Mouse (Mus musculus) hindbrain, embryonic 11.5 days (tissue): ENCODE measurements around the gene Mcee. TPM values are rescaled to one million over a fixed set of nuclear protein-coding genes. Genes with fewer than 3 reads are reported as not detected.
A peak's percentile ranks its signal among the peaks of the same experiment; 100 is the strongest.

ENCODE experiments used
- ATAC-seq: fragments of 200-750 bp; cut with Nextera tagmentation; 2 replicates; pipeline ENCODE4 v1.8.0; 2017; ENCODE audit warnings: mild to moderate bottlenecking, moderate TSS enrichment, moderate library complexity; ENCODE audit not compliant: low FRiP score
- DNase-seq: peaks from one replicate; pipeline ENCODE4 v3.0.0-alpha.2; 2015; ENCODE audit warnings: low spot score
- H3K27ac ChIP-seq: fragments of 300-500 bp; sonication (generic); 2 replicates; pipeline ENCODE4 v1.5.1; 2014; ENCODE audit warnings: mild to moderate bottlenecking, low read depth, low read length
- H3K27me3 ChIP-seq: fragments of 300-500 bp; sonication (generic); 2 replicates; pipeline ENCODE4 v1.6.1; 2014; ENCODE audit warnings: mild to moderate bottlenecking, low read length, moderate library complexity, mixed read lengths; ENCODE audit not compliant: control insufficient read depth, insufficient read depth
- H3K36me3 ChIP-seq: fragments of 300-500 bp; sonication (generic); 2 replicates; pipeline ENCODE4 v1.6.1; 2014; ENCODE audit warnings: mild to moderate bottlenecking, low read length, moderate library complexity, mixed read lengths; ENCODE audit not compliant: control insufficient read depth, insufficient read depth
- H3K4me1 ChIP-seq: fragments of 300-500 bp; sonication (generic); replicated peaks from 2 replicates; pipeline ENCODE4 v1.6.1; 2014; ENCODE audit warnings: low read length, mixed read lengths; ENCODE audit not compliant: control insufficient read depth, insufficient read depth
- H3K4me2 ChIP-seq: fragments of 300-500 bp; sonication (generic); replicated peaks from 2 replicates; pipeline ENCODE4 v1.6.1; 2014; ENCODE audit warnings: mild to moderate bottlenecking, low read depth, low read length
- H3K4me3 ChIP-seq: fragments of 300-500 bp; sonication (generic); 2 replicates; pipeline ENCODE4 v1.5.1; 2014; ENCODE audit warnings: low read depth, low read length
- H3K9ac ChIP-seq: fragments of 300-500 bp; sonication (generic); 2 replicates; pipeline ENCODE4 v1.6.1; 2014; ENCODE audit warnings: low read depth, low read length
- H3K9me3 ChIP-seq: fragments of 300-500 bp; sonication (generic); 2 replicates; pipeline ENCODE4 v1.6.1; 2016; ENCODE audit warnings: low read length; ENCODE audit not compliant: control insufficient read depth
- WGBS: fragments of 180-500 bp; shearing (Covaris S2); extraction: QIAGEN DNeasy Blood & Tissue Kit; methylation state at CpG from one replicate; pipeline ENCODE4 v1.1.7; 2014; 5-methylcytosine and 5-hydroxymethylcytosine counted together
- polyA plus RNA-seq: library from polyadenylated mRNA; unstranded; fragments of >200 nt; fragmentation: Nextera tagmentation; extraction: Ambion mirVana; gene quantifications from 2 replicates; pipeline ENCODE4 v1.2.1, GENCODE M21; 2014

The Mcee gene
- polyA plus RNA-seq, 1 experiment from 2014 or later, result 37.5 TPM

DNA sequence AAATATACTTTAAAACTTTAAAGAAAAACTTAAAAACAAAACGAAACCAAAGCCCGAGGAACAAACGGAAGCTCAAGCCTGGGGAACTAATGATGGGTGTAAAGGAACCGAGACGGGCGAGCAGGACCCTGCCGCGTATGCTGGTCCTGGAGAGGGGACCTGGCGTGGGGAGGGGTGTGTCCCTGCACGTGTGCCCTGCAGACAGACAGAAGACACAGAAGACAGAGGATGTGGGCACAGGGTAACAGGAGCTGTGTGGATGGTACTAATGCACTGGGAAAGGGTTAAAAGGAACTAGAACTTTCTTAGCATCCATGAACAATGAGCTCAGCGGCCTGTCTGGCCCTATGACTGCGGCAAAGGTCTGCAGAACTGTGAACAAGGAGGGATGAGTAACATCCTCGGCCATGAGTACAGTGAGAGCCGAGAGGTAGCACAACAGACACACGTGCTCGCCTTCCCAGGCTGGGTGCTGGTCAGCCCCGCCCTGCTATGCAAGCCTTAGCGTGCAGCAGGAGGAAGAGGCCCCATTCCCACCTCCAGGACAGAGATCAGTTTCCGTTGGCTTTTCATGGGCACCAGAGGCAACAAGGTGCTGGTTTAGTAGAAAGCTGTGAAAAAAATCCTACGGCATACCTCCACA, 32.3 kb upstream of the Mcee start:
- H3K27ac ChIP-seq, result 0 out of 2 replicates have a peak overlapping the region, but pooled peaks have one; percentile 10

GRCm38 (mm10) chr7:64360586-64360945, 31.8 kb upstream of the Mcee start:
- Histone ChIP-seq H3K4me3 (no peak overlapping the region), H3K36me3 (no peaks in the 10 kb centered on the region), H3K4me1 (no peaks in the 10 kb centered on the region), H3K27me3 (no peaks in the 10 kb centered on the region), H3K9me3 (no peaks in the 10 kb centered on the region), H3K9ac (no peak overlapping the region), H3K4me2 (no peak overlapping the region), H3K27ac (0 out of 2 replicates have a peak overlapping the region, but pooled peaks have one; percentile 10)
- ATAC-seq, result no peak
- DNase-seq, result no peak
- 70% methylated on average over 3 of the region's 3 CpGs for WGBS

More for the DNA sequence above, 32.3 kb upstream of the Mcee start:
- 89% methylated on average over 20 of the region's 20 CpGs for WGBS
- ATAC-seq, result no peak
- Histone ChIP-seq H3K4me2 (no peak overlapping the region), H3K9ac (no peak overlapping the region), H3K27me3 (no peaks in the 10 kb centered on the region), H3K4me3 (no peak overlapping the region), H3K9me3 (no peaks in the 10 kb centered on the region), H3K36me3 (no peaks in the 10 kb centered on the region), H3K4me1 (no peaks in the 10 kb centered on the region)
- DNase-seq, result no peak

DNA sequence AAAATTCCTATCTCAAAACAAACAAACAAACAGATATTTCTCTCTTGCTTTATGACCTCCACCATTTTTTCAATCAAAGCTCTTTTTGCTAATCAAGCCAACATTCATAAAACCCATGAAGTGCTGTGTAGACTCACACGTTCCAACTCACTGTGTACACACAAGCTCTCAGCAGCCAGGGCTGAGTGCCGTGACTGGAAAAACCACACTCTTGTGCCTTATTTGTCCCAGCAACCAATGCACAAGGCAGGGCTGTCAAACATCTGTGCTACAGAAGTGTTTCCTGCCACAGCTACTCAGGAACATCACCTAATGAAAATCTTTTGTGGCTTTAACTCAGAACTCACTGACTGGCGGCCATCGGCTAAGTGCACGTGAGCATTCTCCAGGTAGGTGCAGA, 26.5 kb upstream of the Mcee start:
- Histone ChIP-seq H3K36me3 (no peaks in the 10 kb centered on the region), H3K4me2 (no peak overlapping the region), H3K27me3 (no peaks in the 10 kb centered on the region), H3K4me3 (no peak overlapping the region), H3K27ac (no peak overlapping the region), H3K4me1 (no peaks in the 10 kb centered on the region), H3K9ac (no peak overlapping the region), H3K9me3 (no peaks in the 10 kb centered on the region)
- ATAC-seq, result no peak
- DNase-seq, result no peak
- WGBS, result 93% methylated on average over 5 of the region's 5 CpGs

- no peaks in the 10 kb centered on the region for H3K27me3 ChIP-seq
- H3K9me3 ChIP-seq, result no peaks in the 10 kb centered on the region
- H3K4me2 ChIP-seq, result no peak overlapping the region
- no peak overlapping the region for H3K27ac ChIP-seq
- H3K4me3 ChIP-seq, result no peak overlapping the region
- no peaks in the 10 kb centered on the region for H3K4me1 ChIP-seq
- no peaks in the 10 kb centered on the region for H3K36me3 ChIP-seq
- DNase-seq, result no peak
- no peak overlapping the region for H3K9ac ChIP-seq
- ATAC-seq, result no peak
- 85% methylated on average over 6 of the region's 6 CpGs for WGBS
Observed at GRCm38 (mm10) chr7:64369841-64370240, 22.6 kb upstream of the Mcee start.

- no peaks in the 10 kb centered on the region for H3K27me3 ChIP-seq
- no peak overlapping the region for H3K4me2 ChIP-seq
- DNase-seq (no peak), ATAC-seq (no peak)
- no peak overlapping the region for H3K27ac ChIP-seq
- H3K4me1 ChIP-seq, result no peaks in the 10 kb centered on the region
- H3K36me3 ChIP-seq, result no peaks in the 10 kb centered on the region
- H3K9ac ChIP-seq, result no peak overlapping the region
- H3K4me3 ChIP-seq, result no peak overlapping the region
- H3K9me3 ChIP-seq, result no peaks in the 10 kb centered on the region
- WGBS, result 88% methylated on average over 23 of the region's 23 CpGs
Observed at GRCm38 (mm10) chr7:64371940-64372878, 20.2 kb upstream of the Mcee start.

- peak; percentile 6 for DNase-seq
- H3K9me3 ChIP-seq, result no peaks in the 10 kb centered on the region
- 20% methylated on average over 18 of the region's 18 CpGs for WGBS
Observed at GRCm38 (mm10) chr7:64373147-64373829, 19.1 kb upstream of the Mcee start.

DNA sequence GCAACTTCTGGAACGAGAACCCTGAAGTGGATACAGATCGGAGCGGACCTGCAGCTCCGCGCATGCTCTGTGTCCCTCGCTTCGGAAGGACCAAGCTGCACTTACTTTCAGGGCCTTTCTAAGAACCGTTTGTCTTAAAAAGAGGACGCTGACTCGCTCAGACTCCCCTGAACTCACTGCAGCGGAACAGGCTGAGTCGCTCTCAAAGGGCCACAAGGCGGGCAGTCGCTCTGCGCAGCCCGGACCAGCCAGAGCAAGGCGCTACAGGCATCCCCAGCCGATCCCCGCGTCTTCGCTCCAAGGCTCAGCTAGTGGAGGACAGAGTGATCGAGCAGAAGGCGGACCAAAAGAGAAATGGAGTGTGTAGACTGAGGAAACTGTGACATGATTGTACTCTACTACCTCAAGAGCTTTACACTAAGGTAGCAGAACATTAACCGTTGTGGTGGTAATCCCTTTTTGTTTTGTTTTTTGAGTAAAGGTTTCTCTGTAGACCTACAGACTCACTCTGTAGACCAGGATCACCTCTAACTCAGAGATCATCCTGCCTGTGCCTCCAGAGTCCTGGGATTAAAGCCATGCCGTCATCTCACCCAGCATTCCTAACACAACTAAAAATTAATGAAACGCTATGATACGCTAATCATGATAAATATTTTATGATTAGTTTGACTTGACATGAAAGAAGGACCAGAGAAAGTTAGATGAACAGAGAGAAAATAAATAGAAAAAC, 18.4 kb upstream of the Mcee start, which contains the start of gene Fan1:
TSS of gene Fan1 (minus strand) at position 266 of the 733 bp plus-strand sequence.
- Histone ChIP-seq H3K27ac (peak within 1 kb of the TSS; percentile 85), H3K4me3 (peak within 1 kb of the TSS; percentile 71), H3K9ac (peak within 1 kb of the TSS; percentile 77), H3K4me1 (no peaks in the 10 kb centered on the region), H3K9me3 (no peaks in the 10 kb centered on the region), H3K27me3 (no peaks in the 10 kb centered on the region), H3K4me2 (peak within 1 kb of the TSS; percentile 61), H3K36me3 (0 out of 2 replicates have a peak, but pooled peaks cover 2% of the 10 kb centered on the region)
- peak; percentile 96 for ATAC-seq
- WGBS, result 5% methylated on average over 27 of the region's 27 CpGs
- DNase-seq, result peak; percentile 90

More at GRCm38 (mm10) chr7:64373147-64373829, 19.1 kb upstream of the Mcee start:
- Histone ChIP-seq H3K4me1 (no peaks in the 10 kb centered on the region), H3K4me2 (peak overlapping the region; percentile 61), H3K27ac (peak overlapping the region; percentile 85), H3K27me3 (no peaks in the 10 kb centered on the region), H3K4me3 (peak overlapping the region; percentile 71), H3K9ac (peak overlapping the region; percentile 77), H3K36me3 (no peaks in the 10 kb centered on the region)
- peak; percentile 53 for ATAC-seq

DNA sequence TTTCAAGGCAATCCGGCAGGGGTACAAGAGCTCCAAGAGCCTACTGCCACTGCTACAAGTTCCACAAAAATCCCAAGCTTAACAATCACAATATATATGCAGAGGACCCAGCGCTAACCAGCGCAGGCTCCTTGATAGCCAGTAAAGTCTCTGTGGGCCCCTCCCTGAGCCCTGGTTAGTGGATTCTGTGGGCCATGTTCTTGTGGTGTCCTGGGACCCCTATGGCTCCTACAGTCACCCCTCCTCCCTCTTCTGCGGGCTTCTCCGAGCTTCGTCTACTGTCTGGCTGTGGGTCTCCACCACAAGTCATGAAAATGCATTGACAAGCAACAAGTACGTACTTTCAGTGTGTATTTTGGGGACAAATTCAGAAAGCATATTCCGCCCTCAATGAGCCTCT, 928 bp upstream of the Mcee start:
- Histone ChIP-seq H3K27ac (no peak overlapping the region), H3K4me1 (no peaks in the 10 kb centered on the region), H3K36me3 (no peaks in the 10 kb centered on the region), H3K9ac (peak overlapping the region; percentile 75), H3K27me3 (no peaks in the 10 kb centered on the region), H3K4me3 (peak overlapping the region; percentile 70), H3K9me3 (no peaks in the 10 kb centered on the region), H3K4me2 (peak overlapping the region; percentile 75)
- no peak for ATAC-seq
- no peak for DNase-seq
- under 1% methylated on average over 8 of the region's 8 CpGs for WGBS
